Mouse (Mus musculus) C2C12 (cell line): ENCODE measurements around the gene Tgm2. TPM values are rescaled to one million over a fixed set of nuclear protein-coding genes. Genes with fewer than 3 reads are reported as not detected.

Source experiments
- H3K27me3 ChIP-seq: one replicate; pipeline ENCODE4 v1.6.1; 2011; ENCODE audit not compliant: control insufficient read depth, insufficient read depth, insufficient read length
- H3K36me3 ChIP-seq: one replicate; pipeline ENCODE4 v1.6.1; 2011; ENCODE audit not compliant: control insufficient read depth, insufficient read depth
- H3K4me3 ChIP-seq: one replicate; pipeline ENCODE4 v1.5.1; 2011; ENCODE audit warnings: mild to moderate bottlenecking, control low read depth; ENCODE audit not compliant: poor library complexity, insufficient read depth, severe bottlenecking
- H3K79me2 ChIP-seq: one replicate; pipeline ENCODE4 v1.6.1; 2011; ENCODE audit not compliant: control insufficient read depth, insufficient read depth
- H3K79me3 ChIP-seq: one replicate; pipeline ENCODE4 v1.6.1; 2011; ENCODE audit warnings: low read depth, control low read depth
- H3ac ChIP-seq: one replicate; pipeline ENCODE3; 2011; ENCODE audit warnings: low read depth; ENCODE audit not compliant: control insufficient read depth, insufficient read length
- CEBPB ChIP-seq: IDR thresholded peaks from one replicate; pipeline ENCODE4 v1.6.1; 2011; ENCODE audit warnings: low read depth, mild to moderate bottlenecking, control low read depth, moderate library complexity
- CTCF ChIP-seq: IDR thresholded peaks from one replicate; pipeline ENCODE4 v1.5.1; 2011; ENCODE audit not compliant: control insufficient read depth, insufficient read depth, insufficient read length
- FOSL1 ChIP-seq: IDR thresholded peaks from one replicate; pipeline ENCODE4 v1.8.0; 2011; ENCODE audit warnings: mild to moderate bottlenecking, low read length; ENCODE audit not compliant: poor library complexity, insufficient read depth, severe bottlenecking
- MAX ChIP-seq: IDR thresholded peaks from one replicate; pipeline ENCODE4 v1.6.1; 2011; ENCODE audit warnings: mild to moderate bottlenecking, control low read depth
- MYOD1 ChIP-seq: IDR thresholded peaks from one replicate; pipeline ENCODE4 v1.6.1; 2011; ENCODE audit warnings: low read depth; ENCODE audit not compliant: control insufficient read depth, insufficient read length
- MYOG ChIP-seq: IDR thresholded peaks from one replicate; pipeline ENCODE4 v1.6.1; 2011; ENCODE audit not compliant: control insufficient read depth, insufficient read length; ENCODE audit errors: extremely low read depth
- USF1 ChIP-seq: IDR thresholded peaks from one replicate; pipeline ENCODE4 v1.6.1; 2011; ENCODE audit warnings: low read depth, mild to moderate bottlenecking, control low read depth, moderate library complexity
- polyA plus RNA-seq: library from polyadenylated mRNA; unstranded; fragments of >200 nt; fragmentation: generic; extraction: Trizol; gene quantifications from one replicate; pipeline ENCODE4 v1.2.1, GENCODE M21; 2012; ENCODE audit warnings: missing spikeins

Tgm2 gene
- polyA plus RNA-seq, 1 experiment, result 1.1 TPM

DNA sequence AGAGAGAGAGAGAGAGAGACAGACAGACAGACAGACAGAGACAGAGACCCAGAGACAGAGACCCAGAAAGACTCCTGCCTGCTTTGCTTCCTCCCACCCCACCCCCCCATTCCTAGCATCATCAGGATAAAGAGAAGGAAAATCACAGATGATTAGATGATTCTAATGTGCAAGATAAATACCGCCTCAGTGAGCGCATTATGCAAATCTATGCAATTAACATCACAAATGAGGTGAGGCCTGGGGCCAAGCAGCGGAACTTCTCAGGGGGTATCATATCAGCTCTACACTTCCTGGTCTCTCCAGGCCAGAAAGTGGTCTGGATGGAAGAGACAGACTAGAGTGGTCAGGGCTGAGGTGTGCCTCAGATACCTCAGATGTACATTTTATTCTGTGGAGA is 31.3 kb upstream of the Tgm2 start:
- Histone ChIP-seq H3K36me3 (no peaks in the 10 kb centered on the region), H3K4me3 (no peak overlapping the region), H3K79me2 (no peaks in the 10 kb centered on the region), H3K27me3 (no peaks in the 10 kb centered on the region), H3ac (no peak overlapping the region), H3K79me3 (no peaks in the 10 kb centered on the region)
- TF ChIP-seq MYOG (no peak), FOSL1 (no peak), MYOD1 (no peak), MAX (no peak), CTCF (no peak), CEBPB (no peak), USF1 (no peak)

DNA sequence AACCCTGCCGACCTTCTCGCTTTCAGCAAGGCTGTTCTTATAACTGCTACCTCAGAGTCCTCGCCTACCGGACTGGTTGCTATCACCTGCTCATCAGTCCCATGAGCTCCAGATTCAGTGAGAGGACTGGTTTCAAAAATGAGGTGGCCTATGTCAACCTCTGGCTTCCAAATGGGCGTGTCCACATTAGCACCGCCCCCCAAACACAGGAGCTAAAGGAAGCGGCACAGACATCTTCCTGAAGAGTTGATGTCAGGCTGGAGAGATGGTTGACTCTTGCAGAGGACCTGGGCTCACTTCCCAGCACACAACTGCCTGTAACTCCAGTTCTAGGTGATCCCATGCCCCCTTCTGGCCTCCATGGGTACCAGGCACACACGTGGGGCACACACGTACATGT is 30.5 kb upstream of the Tgm2 start:
- no peaks in the 10 kb centered on the region for H3K79me2 ChIP-seq
- TF ChIP-seq USF1 (no peak), CEBPB (no peak), MYOD1 (no peak), MYOG (no peak), MAX (no peak), FOSL1 (no peak), CTCF (no peak)
- no peak overlapping the region for H3ac ChIP-seq
- no peaks in the 10 kb centered on the region for H3K79me3 ChIP-seq
- H3K4me3 ChIP-seq, result no peak overlapping the region
- no peaks in the 10 kb centered on the region for H3K27me3 ChIP-seq
- no peaks in the 10 kb centered on the region for H3K36me3 ChIP-seq

DNA sequence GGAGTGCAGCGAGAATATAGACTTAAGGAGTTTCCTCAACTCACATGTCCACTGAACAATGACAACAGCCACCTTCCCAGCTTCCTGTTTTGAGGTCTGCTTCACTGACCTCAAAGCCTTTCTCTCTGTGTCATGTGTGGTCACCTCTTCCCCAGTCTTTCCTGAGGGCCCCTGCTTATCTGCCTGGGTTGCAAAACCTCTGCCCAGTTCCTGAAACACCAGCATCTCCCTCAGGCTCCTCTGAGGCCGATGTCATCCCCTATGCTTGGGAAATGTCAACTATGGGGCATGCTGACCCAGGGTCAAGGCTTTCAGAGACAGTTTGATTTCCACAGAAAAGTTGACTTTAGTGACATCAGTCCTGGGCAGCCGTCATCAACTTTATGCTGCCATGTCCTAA is 29.2 kb upstream of the Tgm2 start:
- Histone ChIP-seq H3K79me3 (no peaks in the 10 kb centered on the region), H3K79me2 (no peaks in the 10 kb centered on the region), H3K4me3 (no peak overlapping the region), H3K27me3 (no peaks in the 10 kb centered on the region), H3ac (no peak overlapping the region), H3K36me3 (no peaks in the 10 kb centered on the region)
- TF ChIP-seq MAX (no peak), USF1 (no peak), FOSL1 (no peak), MYOG (no peak), MYOD1 (no peak), CEBPB (no peak), CTCF (no peak)

DNA sequence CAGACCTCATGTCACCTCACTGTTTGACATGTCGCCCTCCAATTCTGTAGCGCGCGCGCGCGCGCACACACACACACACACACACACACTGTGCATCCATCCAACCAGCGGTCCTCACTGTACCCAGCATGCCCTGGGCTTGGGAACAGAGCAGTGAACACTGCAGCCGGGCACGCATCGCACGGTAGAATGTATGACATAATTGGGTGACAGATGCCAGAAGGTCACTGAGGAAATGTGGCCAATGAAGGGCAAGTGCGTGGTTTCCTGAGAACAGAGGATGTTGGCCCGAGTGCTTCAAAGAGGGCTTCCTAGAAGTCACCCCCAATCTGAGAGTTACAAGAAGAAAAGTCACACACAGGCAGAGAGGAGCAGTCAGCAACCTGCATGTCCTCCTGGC is 28.7 kb upstream of the Tgm2 start:
- H3K27me3 ChIP-seq, result no peaks in the 10 kb centered on the region
- no peaks in the 10 kb centered on the region for H3K79me3 ChIP-seq
- H3K36me3 ChIP-seq, result no peaks in the 10 kb centered on the region
- no peak overlapping the region for H3K4me3 ChIP-seq
- H3ac ChIP-seq, result no peak overlapping the region
- no peaks in the 10 kb centered on the region for H3K79me2 ChIP-seq
- no peak for TF ChIP-seq CTCF
- no peak for TF ChIP-seq USF1
- TF ChIP-seq MYOG, result no peak
- TF ChIP-seq MYOD1, result no peak
- no peak for TF ChIP-seq CEBPB
- TF ChIP-seq MAX, result no peak
- no peak for TF ChIP-seq FOSL1

DNA sequence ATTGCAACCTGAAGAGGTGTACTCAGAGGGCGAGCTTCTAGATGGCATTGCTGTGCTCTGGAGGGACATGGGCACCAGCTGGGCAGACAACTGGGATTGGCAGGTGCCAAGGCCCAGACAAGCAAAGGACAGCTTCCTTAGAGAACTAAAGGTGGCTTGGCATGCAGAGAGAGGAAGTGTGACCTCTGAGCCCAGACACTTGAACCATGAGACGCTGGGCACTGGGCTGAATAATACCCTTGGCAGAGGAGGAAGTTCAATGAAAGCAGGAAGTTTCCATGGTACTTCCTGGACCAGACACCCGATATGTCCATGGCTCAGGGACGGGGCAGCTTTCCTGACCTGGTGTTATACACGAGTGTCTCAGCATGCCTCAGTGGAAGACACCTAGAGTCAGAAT is 28.2 kb upstream of the Tgm2 start:
- H3K27me3 ChIP-seq, result no peaks in the 10 kb centered on the region
- H3K4me3 ChIP-seq, result no peak overlapping the region
- no peaks in the 10 kb centered on the region for H3K79me3 ChIP-seq
- TF ChIP-seq CTCF (no peak), CEBPB (no peak), MAX (no peak), MYOG (no peak), FOSL1 (no peak), MYOD1 (no peak), USF1 (no peak)
- no peaks in the 10 kb centered on the region for H3K79me2 ChIP-seq
- no peaks in the 10 kb centered on the region for H3K36me3 ChIP-seq
- H3ac ChIP-seq, result no peak overlapping the region

DNA sequence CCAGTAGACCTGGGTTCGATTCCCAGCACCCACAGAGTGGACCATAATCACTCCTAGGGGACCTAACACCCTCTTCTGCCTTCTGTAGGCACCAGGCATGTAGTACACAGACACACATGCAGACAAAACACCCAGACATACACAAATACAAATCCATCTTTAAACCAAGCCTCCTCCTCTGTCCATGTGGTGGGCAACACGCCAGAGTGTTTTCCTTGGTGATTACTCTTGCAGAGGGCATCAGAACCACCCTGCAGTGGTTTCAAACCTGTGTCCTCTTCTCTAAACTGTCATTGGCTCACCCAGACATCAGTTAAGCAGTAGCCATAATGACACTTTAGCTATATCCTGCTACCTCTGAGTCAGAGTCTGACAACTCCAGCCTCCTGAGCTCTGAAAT is 24.2 kb upstream of the Tgm2 start:
- no peaks in the 10 kb centered on the region for H3K79me3 ChIP-seq
- H3K4me3 ChIP-seq, result no peak overlapping the region
- no peaks in the 10 kb centered on the region for H3K79me2 ChIP-seq
- H3ac ChIP-seq, result no peak overlapping the region
- TF ChIP-seq MYOD1 (no peak), USF1 (no peak), CEBPB (no peak), FOSL1 (no peak), MYOG (no peak), MAX (no peak), CTCF (no peak)
- no peaks in the 10 kb centered on the region for H3K36me3 ChIP-seq
- no peaks in the 10 kb centered on the region for H3K27me3 ChIP-seq
